Mouse (Mus musculus) embryonic stem cell, embryonic (primary cell): ENCODE measurements at regions not wholly inside any gene's neighbourhood (a gene's known extent, or its start where the extent isn't known, plus 50 kb on each side); places are given as distances from the start of the nearest gene placed in this dataset.

ENCODE experiments used
- CTCF ChIA-PET, 4 experiments: fragments of 300-600 bp in 2 of 4; fragments of 350-600 bp in 2 of 4; sonication (Branson Sonifier 250); formaldehyde crosslinking; loops; one replicate each; lab custom pipeline; 2022; ENCODE audit warnings: inconsistent platforms in 2 of 4; lab: Charles Lee
- POLR2A ChIA-PET, 4 experiments: fragments of 300-600 bp in 2 of 4; fragments of 350-600 bp in 2 of 4; sonication (Branson Sonifier 250); formaldehyde crosslinking; loops; one replicate each; lab custom pipeline; 2022; ENCODE audit warnings: antibody characterized with exemption in 4 of 4, inconsistent platforms in 1 of 4; lab: Charles Lee

- POLR2A ChIA-PET, result interaction anchor here in 1 of 4 experiments (0.6 kb wide), 1 partner anchor 302 kb away, joined by 4 read pairs; no protein-coding TSS in a partner anchor
- CTCF ChIA-PET, result no interaction called here
Observed at GRCm38 (mm10) chr2:159270221-159271080, 475.8 kb downstream of the Dhx35 start.

GRCm38 (mm10) chr2:159278896-159279295, 484.3 kb downstream of the Dhx35 start:
- POLR2A ChIA-PET, result no interaction called here

GRCm38 (mm10) chr2:159281558-159282320, 487.1 kb downstream of the Dhx35 start:
- CTCF ChIA-PET, result no interaction called here
- POLR2A ChIA-PET, result no interaction called here

More at GRCm38 (mm10) chr2:159278896-159279295, 484.3 kb downstream of the Dhx35 start:
- CTCF ChIA-PET, result interaction anchor here in 1 of 4 experiments (0.6 kb wide), 1 partner anchor 723 kb away, joined by 3 read pairs; no protein-coding TSS in a partner anchor

- ChIA-PET CTCF (no interaction called here), POLR2A (no interaction called here)
Observed at GRCm38 (mm10) chr2:159284100-159284499, 489.5 kb downstream of the Dhx35 start.

- CTCF ChIA-PET, result no interaction called here
- POLR2A ChIA-PET, result no interaction called here
Observed at GRCm38 (mm10) chr2:159284525-159285189, 490.1 kb downstream of the Dhx35 start.

- CTCF ChIA-PET, result no interaction called here
- POLR2A ChIA-PET, result interaction anchor here in 1 of 4 experiments (0.5 kb wide), 1 partner anchor 91 kb away, joined by 3 read pairs; no protein-coding TSS in a partner anchor
Observed at GRCm38 (mm10) chr2:159287996-159288563, 493.5 kb downstream of the Dhx35 start.

- POLR2A ChIA-PET, result no interaction called here
- CTCF ChIA-PET, result no interaction called here
Observed at GRCm38 (mm10) chr2:159290081-159290480, 495.5 kb downstream of the Dhx35 start.

GRCm38 (mm10) chr2:159307001-159307400, 512.4 kb downstream of the Dhx35 start:
- POLR2A ChIA-PET, result no interaction called here
- CTCF ChIA-PET, result no interaction called here

DNA sequence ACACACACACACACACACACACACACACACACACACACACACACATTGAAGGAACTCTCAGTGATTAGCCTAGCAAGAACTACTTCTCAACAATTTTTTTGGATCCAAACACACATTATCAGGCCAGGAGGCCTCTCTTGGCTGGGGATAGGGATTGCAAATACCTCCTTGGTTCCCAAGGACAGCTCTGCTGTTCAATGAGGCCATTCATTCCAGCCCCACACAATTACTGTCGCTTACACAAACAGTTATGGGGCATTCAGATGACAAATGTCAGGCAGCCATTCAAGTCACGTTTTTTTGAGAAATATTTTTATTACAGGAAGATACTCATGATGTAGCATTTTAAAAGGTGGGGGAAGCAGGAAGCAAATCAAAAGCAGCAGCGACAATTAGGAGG, 540.1 kb downstream of the Dhx35 start:
- POLR2A ChIA-PET, result no interaction called here

DNA sequence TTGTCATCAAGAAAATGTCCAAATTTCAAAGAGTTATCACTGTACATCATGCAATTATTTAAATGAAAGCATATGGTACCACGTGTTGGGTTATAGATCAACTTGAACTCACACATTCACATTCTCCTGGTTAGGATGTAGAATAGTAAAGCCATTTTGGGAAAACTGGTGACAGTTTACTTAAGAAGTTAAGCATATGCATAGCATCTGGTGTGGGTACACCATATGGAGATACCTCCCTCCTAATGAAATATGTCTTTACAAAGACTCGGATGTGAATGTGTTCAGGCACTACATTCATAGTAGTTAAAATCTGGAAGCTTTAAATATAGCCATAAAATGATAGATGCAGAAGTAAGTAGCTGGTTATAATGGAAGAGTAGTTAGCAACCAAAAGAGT, 542.0 kb downstream of the Dhx35 start:
- ChIA-PET POLR2A (no interaction called here), CTCF (interaction anchor here in 1 of 4 experiments (0.6 kb wide), 1 partner anchor 287 kb away, joined by 3 read pairs; no protein-coding TSS in a partner anchor)

More for the DNA sequence above, 540.1 kb downstream of the Dhx35 start:
- CTCF ChIA-PET, result no interaction called here

DNA sequence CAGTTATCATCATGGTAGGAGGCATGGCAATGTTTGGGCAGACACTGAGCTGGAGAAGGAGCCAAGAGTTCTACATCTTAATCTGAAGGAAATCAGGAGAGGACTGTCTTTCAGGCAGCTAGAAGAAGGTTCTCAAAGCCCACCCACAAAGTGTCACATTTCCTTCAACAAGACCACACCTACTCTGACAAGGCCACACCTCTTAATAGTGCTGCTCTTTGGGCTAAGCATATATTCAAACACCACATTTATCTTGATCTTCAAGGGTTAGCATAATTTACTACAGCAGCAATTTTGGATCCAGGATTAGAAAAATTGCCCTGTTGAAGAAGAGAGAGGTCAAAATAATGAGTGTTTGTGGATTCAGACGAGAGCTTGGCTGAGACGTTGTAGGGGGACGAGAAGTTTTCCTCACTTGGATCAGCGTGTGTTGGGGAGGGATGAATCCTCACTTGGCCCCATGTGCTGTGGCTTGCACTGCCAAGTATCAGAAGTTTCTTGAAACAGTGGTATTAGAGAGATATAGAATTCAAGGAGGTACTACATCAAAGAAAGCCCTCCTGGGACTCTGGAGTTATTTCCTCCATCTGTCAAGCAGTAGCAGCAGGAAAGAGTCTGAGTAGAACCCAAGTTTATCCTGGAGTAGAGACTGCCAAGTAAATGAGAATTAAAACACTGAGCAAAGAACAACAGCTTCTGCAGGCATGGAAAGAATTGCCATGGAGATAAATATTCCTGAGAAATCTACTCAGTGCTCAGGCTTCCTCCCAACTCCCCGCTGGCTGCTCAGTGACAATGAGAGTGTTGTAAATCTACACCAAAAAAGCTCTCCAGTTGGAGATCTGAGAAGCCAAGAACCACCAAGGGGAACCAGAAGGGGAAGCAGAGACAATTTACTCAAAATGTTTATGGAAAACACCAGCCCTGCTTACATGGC, 549.3 kb downstream of the Dhx35 start:
- ChIA-PET POLR2A (no interaction called here), CTCF (no interaction called here)

- CTCF ChIA-PET, result no interaction called here
- POLR2A ChIA-PET, result no interaction called here
Observed at GRCm38 (mm10) chr2:159354247-159354646, 559.6 kb downstream of the Dhx35 start.

DNA sequence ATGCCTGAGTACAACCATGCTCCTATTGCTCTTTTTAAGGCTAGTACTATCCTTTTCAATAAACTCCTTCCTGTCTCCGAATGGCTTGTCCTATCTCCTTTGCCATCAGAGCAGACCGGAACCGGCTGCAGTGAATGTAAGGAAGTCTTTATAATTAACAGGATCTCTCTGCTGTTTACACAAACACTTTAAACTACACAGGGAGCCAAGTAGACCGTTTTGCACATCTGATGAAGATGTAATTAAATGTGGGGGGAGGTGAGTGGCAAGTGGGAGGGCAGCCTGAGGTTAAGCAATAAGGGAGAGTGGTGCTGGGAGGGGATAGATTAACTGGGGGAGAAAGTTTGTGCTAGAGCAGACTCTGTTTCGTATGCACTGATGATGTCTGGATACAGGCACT, 561.9 kb downstream of the Dhx35 start:
- ChIA-PET POLR2A (no interaction called here), CTCF (interaction anchor here in 1 of 4 experiments (0.6 kb wide), 1 partner anchor 288 kb away, joined by 3 read pairs; no protein-coding TSS in a partner anchor)

- CTCF ChIA-PET, result no interaction called here
- POLR2A ChIA-PET, result no interaction called here
Observed at GRCm38 (mm10) chr2:159361371-159361770, 566.8 kb downstream of the Dhx35 start.

DNA sequence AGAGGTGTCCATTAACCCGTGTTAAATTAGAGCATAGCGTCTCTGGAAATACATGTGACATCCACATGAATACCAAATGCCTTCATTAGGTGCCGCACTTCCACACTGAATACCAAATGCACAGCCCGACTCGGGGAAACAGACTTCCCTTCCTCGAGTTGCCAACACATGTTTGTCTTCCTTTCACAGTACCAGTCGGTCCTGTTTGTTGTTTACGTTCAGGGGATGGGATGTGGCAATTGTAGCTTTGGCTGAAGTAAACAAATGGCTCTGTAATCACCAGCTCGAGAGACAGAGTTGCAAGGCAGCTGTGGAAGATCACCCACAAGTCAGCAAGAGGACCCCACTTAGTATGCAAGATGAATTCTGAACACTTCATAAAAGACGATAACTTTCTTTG, 598.3 kb downstream of the Dhx35 start:
- ChIA-PET CTCF (no interaction called here), POLR2A (no interaction called here)

- CTCF ChIA-PET, result no interaction called here
- POLR2A ChIA-PET, result no interaction called here
Observed at GRCm38 (mm10) chr2:159401421-159402100, 607.0 kb downstream of the Dhx35 start.

DNA sequence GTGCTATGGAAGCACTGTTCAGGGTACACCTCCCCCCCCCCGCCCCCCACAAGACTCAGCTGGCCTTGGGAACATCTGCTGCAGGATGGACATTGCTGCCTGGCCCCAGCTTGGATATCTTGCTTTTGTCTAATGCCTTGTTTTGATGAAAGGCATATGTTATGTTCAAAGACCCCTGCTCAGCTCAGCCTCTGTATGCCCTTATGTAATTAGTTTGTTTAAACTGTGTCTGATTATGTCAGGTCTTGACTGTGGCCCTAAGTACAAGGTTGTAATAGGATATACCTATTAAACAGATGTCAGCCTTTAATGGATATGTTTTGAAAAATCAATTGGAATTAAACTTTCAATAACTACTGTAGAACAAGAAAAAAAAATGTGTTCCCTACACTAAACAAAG, 610.3 kb downstream of the Dhx35 start:
- POLR2A ChIA-PET, result no interaction called here
- CTCF ChIA-PET, result no interaction called here

DNA sequence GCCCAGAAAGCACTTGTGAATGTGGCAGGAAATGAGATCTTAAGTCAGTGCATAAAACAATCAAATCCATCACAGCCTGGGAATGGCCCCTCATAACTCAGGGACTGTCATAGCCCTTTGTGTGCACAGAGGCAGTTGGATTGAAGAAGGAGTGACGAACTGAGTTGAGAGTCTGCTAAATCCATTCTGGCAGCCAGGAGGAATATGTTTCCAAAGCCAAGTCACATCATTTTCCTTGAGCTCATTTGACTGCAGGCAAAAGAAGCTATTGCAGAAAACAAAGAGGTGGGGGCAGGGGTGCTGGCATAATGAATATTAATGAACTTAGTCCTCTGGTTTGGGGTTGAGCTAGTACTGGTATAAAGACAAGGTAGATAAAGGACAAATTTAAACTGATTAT, 620.0 kb downstream of the Dhx35 start:
- POLR2A ChIA-PET, result no interaction called here

More for the DNA sequence above, 620.0 kb downstream of the Dhx35 start:
- CTCF ChIA-PET, result no interaction called here
